Mouse (Mus musculus) hematopoietic stem cell, adult 5-6 weeks (primary cell): ENCODE data around the gene Itgb8. TPM values are rescaled to one million over a fixed set of nuclear protein-coding genes. Genes with fewer than 3 reads are reported as not detected.
A peak's percentile ranks its signal among the peaks of the same experiment; 100 is the strongest.

Experiments used
- ATAC-seq, 2 experiments: fragments of 125-278 bp in 1 of 2; replicated peaks in 1 of 2; 2 replicates each; pipeline ENCODE4 v1.8.0; 2016 to 2017; ENCODE audit warnings: inconsistent platforms in 2 of 2, mild to moderate bottlenecking in 2 of 2, moderate number of reproducible peaks in 2 of 2, low read depth in 1 of 2, moderate TSS enrichment in 1 of 2; ENCODE audit not compliant: low FRiP score in 2 of 2, poor library complexity in 2 of 2, severe bottlenecking in 2 of 2, insufficient read depth in 1 of 2, low TSS enrichment in 1 of 2
- total RNA-seq: library from RNA; stranded (forward); fragments of 172-1452, 232-1000 nt; gene quantifications from 2 replicates; pipeline ENCODE4 v1.2.3, GENCODE M21; 2017

Itgb8 gene
- not detected in 2 replicates for total RNA-seq

GRCm38 (mm10) chr12:119238696-119239415 is at the start of gene Itgb8:
TSS of gene Itgb8 (minus strand) at chr12:119238802.
- ATAC-seq, result peak; percentile 81 to 95

DNA sequence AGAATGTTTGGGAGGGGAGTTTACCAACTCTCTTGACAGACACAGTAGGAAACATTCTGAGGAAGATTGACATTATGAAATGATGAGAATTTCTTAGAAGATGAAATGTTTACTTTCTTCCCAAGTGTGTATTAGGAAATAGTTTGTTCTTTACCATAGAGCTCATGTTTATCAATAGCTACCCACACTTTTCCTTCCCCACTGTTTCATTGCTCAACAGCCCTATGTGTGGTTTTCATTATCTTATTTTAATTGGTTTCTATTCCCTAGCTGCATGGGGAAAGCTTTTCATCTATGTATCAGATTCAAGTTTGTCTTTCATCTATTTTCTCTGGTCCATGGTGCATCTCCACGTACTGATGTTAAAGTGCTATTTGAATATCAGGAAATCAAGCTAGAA is 37.7 kb upstream of the Itgb8 start:
- no peak for ATAC-seq

GRCm38 (mm10) chr12:119273605-119274004 is 35.0 kb upstream of the Itgb8 start:
- ATAC-seq, result no peak

DNA sequence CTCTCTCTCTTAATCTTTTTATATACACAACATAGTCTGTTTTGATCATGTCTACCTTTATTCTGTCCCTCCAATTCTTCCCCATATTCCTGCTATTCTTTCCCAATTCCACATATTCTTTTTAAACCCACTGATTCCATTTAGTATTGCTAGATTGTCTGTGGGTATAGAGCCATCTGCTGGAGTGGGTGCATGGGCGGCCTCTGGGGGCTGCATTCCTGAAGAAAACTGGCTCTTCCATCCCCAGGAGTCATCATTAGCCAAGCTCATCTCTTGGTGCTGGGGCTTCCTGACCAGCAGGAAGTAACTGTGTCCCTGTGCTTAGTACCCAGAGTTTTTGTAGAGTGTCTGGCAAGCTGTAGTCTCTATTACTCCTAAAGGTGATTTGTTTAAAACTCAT is 33.4 kb upstream of the Itgb8 start:
- no peak for ATAC-seq

- no peak for ATAC-seq
Observed at GRCm38 (mm10) chr12:119270036-119270435, 31.4 kb upstream of the Itgb8 start.

GRCm38 (mm10) chr12:119268723-119269122 is 30.1 kb upstream of the Itgb8 start:
- 0 out of 4 replicates have a peak, but pooled peaks of 1 of the 2 experiments have one; percentile 22 for ATAC-seq

DNA sequence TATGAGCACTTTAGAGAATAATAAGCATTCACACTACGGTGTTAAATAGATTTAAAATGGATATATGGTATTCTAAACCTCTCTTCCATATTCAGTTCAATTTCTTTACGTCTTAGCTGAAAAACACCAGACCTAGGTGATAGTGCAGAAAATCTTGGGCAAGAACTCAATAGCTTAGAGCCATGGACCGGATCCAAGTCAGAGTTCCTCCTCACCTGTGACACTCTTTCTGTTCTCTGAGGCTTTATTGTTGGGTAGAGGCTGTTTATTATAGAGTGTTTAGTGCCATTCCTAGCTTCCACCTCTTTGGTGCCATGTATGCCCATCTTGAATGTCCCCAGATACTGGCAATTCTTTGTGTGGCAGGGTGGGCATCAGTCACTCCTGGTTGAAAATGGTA is 25.9 kb upstream of the Itgb8 start:
- ATAC-seq, result no peak

GRCm38 (mm10) chr12:119248581-119248980 is 10.0 kb upstream of the Itgb8 start:
- ATAC-seq, result no peak

GRCm38 (mm10) chr12:119241071-119241470 is 2.5 kb upstream of the Itgb8 start:
- ATAC-seq, result no peak

DNA sequence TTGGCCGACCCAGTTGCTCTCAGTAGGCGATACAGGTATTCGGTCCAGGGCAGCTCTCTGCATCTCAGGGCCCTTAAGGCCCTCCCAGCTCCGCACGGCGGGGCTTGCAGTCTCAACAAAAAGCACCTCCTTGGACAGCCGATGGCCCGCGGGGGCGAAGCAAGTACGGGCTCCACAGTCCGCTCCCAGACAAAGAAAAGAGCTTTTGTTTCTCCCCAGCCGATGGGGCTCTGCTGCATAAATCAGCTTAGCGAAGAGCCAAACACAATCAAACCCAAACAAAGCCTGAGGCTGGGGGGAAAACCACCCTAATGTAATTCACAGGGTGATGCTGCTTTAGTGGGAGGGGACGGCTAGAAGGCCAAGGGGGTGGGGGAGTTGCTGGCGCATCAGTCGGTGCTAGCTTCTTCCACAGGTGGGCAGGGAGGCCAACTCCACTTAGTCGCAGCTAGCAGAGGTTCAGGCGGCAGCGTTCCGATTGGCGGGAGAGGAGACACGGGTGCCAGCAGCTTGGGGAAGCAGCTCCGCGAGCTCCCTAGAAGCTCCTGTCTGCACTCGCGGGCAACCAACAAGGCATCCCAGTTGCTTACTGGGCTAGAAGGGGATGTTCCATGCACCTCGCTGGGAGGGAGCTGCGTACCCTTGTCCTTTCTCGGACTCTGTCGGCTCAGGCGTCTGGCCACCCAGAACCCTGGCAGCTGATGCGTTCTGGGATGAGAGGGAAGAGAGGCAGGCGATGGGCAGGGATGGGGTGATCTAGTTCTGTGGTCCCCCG is 494 bp downstream of the Itgb8 start:
- peak; percentile 75 to 89 for ATAC-seq

- peak in 1 of 2 experiments; percentile 5; a peak in 1 of 4 replicates for ATAC-seq
Observed at GRCm38 (mm10) chr12:119237241-119237920, 1.2 kb downstream of the Itgb8 start.

DNA sequence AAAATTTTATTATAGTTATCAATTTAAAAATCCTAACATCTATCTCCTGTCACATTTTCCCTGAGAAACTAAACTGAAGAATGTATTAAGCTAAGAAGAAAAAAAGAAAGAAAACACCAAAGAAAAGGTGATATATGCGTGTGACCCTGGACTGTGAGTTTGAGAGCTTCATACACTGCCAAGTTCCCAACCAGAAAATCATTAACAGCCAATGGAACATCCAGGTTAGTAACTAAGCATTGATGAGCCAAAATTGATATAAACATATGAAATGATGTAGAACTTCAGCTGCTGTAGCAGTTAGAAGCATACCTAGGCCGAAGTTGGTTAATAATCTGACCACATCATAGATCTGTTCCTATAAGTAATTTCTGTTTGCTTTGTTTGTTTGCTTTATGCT is 6.8 kb downstream of the Itgb8 start:
- ATAC-seq, result no peak

- ATAC-seq, result no peak
Observed at GRCm38 (mm10) chr12:119230444-119230843, 8.2 kb downstream of the Itgb8 start.

GRCm38 (mm10) chr12:119229601-119230000 is 9.0 kb downstream of the Itgb8 start:
- no peak for ATAC-seq

DNA sequence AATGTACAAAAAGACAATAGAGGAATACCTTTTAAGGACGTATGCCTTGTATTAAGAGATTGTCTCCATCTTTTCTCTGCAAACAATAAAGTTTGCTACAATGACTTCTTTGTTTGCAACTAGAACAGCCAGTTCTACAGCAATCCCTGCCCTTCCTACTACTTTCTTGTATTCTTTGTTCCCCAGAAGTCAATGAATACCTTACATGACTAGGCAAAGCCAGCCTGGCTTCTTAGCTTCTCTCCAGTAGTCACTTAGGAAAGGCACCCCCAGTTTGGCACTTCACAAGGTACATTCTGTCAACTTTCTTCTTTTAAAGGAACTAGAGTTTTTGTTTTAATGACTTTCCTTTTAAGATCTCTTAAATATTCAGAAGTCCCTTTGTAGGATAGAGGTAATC is 10.7 kb downstream of the Itgb8 start:
- ATAC-seq, result no peak

DNA sequence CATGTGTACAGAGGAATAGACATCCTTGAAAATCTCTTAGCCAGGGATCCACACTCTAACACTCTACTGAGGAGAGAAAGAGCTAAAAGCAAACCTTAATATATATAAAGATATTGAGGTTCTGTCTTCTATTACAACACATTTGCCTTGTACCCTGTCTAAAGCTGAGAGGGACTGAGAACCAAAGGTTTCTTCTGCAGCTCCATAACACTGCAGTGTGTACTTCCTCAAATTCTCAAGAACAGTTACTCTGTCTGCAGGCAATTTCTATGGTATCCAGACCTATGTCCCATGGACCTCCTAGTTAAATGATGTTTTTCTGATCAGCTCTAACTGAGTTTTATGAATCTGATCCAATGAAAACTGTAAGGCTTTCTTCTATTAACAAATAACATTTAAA is 13.9 kb downstream of the Itgb8 start:
- no peak for ATAC-seq

DNA sequence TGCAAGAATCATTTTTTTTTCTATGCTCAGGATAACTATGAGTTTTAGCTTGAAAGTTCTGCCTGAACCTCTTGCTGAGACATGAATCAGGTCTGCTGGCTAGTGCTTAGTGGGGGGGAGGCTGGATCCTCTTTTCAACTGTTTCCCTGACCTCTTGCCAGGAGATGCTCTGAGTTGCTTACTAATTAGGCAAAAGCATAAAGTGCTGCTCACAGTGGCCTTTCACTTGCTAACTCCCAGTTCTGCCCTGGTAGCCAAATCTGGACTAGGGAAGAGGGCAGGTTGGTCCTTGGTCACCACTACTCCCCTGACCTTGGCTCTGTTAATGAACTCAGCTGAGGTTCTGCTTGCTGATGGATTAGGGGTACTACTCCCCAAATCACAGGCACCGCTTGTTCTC is 19.2 kb downstream of the Itgb8 start:
- no peak for ATAC-seq

DNA sequence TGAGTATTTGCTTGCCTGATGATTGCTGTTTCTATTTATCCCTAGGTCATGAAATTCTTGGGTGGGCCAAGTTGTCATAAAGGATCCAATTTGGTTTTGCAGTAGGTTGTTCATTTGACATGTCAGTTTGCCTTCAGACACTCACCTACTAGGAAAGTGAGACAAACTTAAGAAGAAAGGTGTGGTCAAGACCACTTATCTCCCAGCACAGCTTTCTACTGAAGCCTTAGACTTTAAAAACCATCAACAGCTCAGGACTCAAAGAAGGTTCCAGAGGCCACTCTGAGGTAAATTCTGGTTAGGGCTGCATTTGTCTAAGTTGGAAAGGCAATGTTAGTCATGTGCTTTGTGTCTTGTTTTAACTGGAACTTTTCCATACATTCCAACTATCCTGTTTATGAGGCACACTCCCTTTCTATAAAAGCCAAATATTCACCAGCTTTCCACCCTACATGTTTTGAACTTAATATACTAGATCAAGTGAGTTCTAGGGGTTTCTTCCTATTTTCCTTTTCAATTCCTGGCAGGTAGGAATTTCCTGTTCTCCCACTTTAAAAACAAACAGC is 20.8 kb downstream of the Itgb8 start:
- ATAC-seq, result no peak
